In genomic region chr4:155233878-155234277, GRCm38 (mm10) we compare ENCODE assay signal across 8 mouse cellular contexts. TPM values are rescaled to one million over a fixed set of nuclear protein-coding genes. Genes with fewer than 3 reads are reported as not detected.
DNase-seq lines count a peak whose midpoint lies in the region; ATAC-seq and TF ChIP-seq lines count a peak whose summit lies in the region.

No protein-coding gene starts in this region.

- peak overlapping the region; percentile 38 for H3K9ac ChIP-seq in forebrain, embryonic 16.5 days (replicated peaks; ENCODE audit: low read depth, low read length)
- peak overlapping the region; percentile 51 for H3K9ac ChIP-seq in heart, postnatal 0 days (replicated peaks; ENCODE audit: low read depth, low read length)
- H3K9ac ChIP-seq in liver, embryonic 12.5 days = no peak overlapping the region
- H3K9ac ChIP-seq in neural tube, embryonic 14.5 days (replicated peaks; ENCODE audit: low read depth, low read length) = no peak overlapping the region

- H3K4me1 ChIP-seq in forebrain, embryonic 16.5 days (replicated peaks; ENCODE audit: control insufficient read depth, insufficient read depth, low read length) = peaks cover 34% of the 10 kb centered on the region
- H3K4me1 ChIP-seq in heart, postnatal 0 days (ENCODE audit: control insufficient read depth, insufficient read depth) = peaks cover 46% of the 10 kb centered on the region
- peaks cover 44% of the 10 kb centered on the region for H3K4me1 ChIP-seq in liver, embryonic 12.5 days
- peaks cover 27% of the 10 kb centered on the region for H3K4me1 ChIP-seq in neural tube, embryonic 14.5 days (ENCODE audit: control insufficient read depth, insufficient read depth, low read length)

- no peak overlapping the region for H3K4me3 ChIP-seq in forebrain, embryonic 16.5 days (replicated peaks; ENCODE audit: low read length)
- H3K4me3 ChIP-seq in heart, postnatal 0 days (ENCODE audit: low read depth, low read length) = no peak overlapping the region
- H3K4me3 ChIP-seq in liver, embryonic 12.5 days = no peak overlapping the region
- H3K4me3 ChIP-seq in neural tube, embryonic 14.5 days (ENCODE audit: low read depth, low read length) = no peak overlapping the region

- DNase-seq in MN1 (ENCODE audit: low spot score) = peak; percentile 86
- DNase-seq in cerebellum, adult 11-12 months = peak; percentile 87
- DNase-seq in heart, postnatal 0 days (ENCODE audit: low spot score) = peak; percentile 85
- peak; percentile 73 to 91 for DNase-seq in kidney, postnatal 25 days
- no peak for DNase-seq in spleen, postnatal 14 days (ENCODE audit: low spot score in 2 of 2)

- no peaks in the 10 kb centered on the region for H3K9me3 ChIP-seq in forebrain, embryonic 16.5 days (ENCODE audit: control insufficient read depth, low read length)
- H3K9me3 ChIP-seq in heart, postnatal 0 days (replicated peaks; ENCODE audit: control insufficient read depth, low read length) = no peaks in the 10 kb centered on the region
- no peaks in the 10 kb centered on the region for H3K9me3 ChIP-seq in liver, embryonic 12.5 days (replicated peaks)
- H3K9me3 ChIP-seq in neural tube, embryonic 14.5 days (ENCODE audit: control insufficient read depth, low read length) = no peaks in the 10 kb centered on the region

- 10% methylated on average over 10 of the region's 10 CpGs for WGBS in forebrain, embryonic 16.5 days
- 0% methylated on average over 10 of the region's 10 CpGs for WGBS in heart, postnatal 0 days
- WGBS in liver, embryonic 12.5 days (ENCODE audit: insufficient replicate concordance) = 36% methylated on average over 10 of the region's 10 CpGs
- WGBS in neural tube, embryonic 14.5 days = 14% methylated on average over 10 of the region's 10 CpGs

- H3K27ac ChIP-seq in forebrain, embryonic 16.5 days (ENCODE audit: low read length) = peak overlapping the region; percentile 98
- H3K27ac ChIP-seq in heart, postnatal 0 days (ENCODE audit: low read depth) = peak overlapping the region; percentile 99
- peak overlapping the region; percentile 83 for H3K27ac ChIP-seq in liver, embryonic 12.5 days
- H3K27ac ChIP-seq in neural tube, embryonic 14.5 days (ENCODE audit: low read depth, low read length) = peak overlapping the region; percentile 78; the same call in 1 of the 2 replicates

- H3K36me3 ChIP-seq in forebrain, embryonic 16.5 days (ENCODE audit: control insufficient read depth, insufficient read depth) = no peaks in the 10 kb centered on the region
- no peaks in the 10 kb centered on the region for H3K36me3 ChIP-seq in heart, postnatal 0 days (replicated peaks; ENCODE audit: control insufficient read depth, insufficient read depth, low read length)
- H3K36me3 ChIP-seq in liver, embryonic 12.5 days = no peaks in the 10 kb centered on the region
- H3K36me3 ChIP-seq in neural tube, embryonic 14.5 days (ENCODE audit: control insufficient read depth, insufficient read depth, low read length) = no peaks in the 10 kb centered on the region

- ATAC-seq in forebrain, embryonic 16.5 days = peak; percentile 49
- peak; percentile 34 for ATAC-seq in heart, postnatal 0 days (ENCODE audit: insufficient read depth, low read depth)
- no peak for ATAC-seq in liver, embryonic 12.5 days
- ATAC-seq in neural tube, embryonic 14.5 days (ENCODE audit: low read depth) = peak; percentile 25; the same call in 1 of the 2 replicates

- H3K27me3 ChIP-seq in forebrain, embryonic 16.5 days (replicated peaks; ENCODE audit: control insufficient read depth, insufficient read depth, low read length) = no peaks in the 10 kb centered on the region
- H3K27me3 ChIP-seq in heart, postnatal 0 days (ENCODE audit: control insufficient read depth, insufficient read depth, low read length) = no peaks in the 10 kb centered on the region
- H3K27me3 ChIP-seq in liver, embryonic 12.5 days (replicated peaks) = peaks cover 4% of the 10 kb centered on the region; the same call in 1 of the 2 replicates
- no peaks in the 10 kb centered on the region for H3K27me3 ChIP-seq in neural tube, embryonic 14.5 days (ENCODE audit: control insufficient read depth, insufficient read depth, low read length)

- peak; percentile 6; the same call in 1 of the 2 replicates for TF ChIP-seq CTCF in heart, postnatal 0 days (IDR thresholded peaks at IDR 0.05; ENCODE audit: low read depth)

- 0 out of 2 replicates have a peak, but pooled peaks have one; percentile 31 for TF ChIP-seq EP300 in heart, postnatal 0 days (IDR thresholded peaks at IDR 0.05; ENCODE audit: low read depth)

- H3K4me2 ChIP-seq in forebrain, embryonic 16.5 days (ENCODE audit: low read length) = no peak overlapping the region
- H3K4me2 ChIP-seq in heart, postnatal 0 days (ENCODE audit: low read depth, low read length) = peak overlapping the region; percentile 48
- H3K4me2 ChIP-seq in liver, embryonic 12.5 days = 0 out of 2 replicates have a peak overlapping the region, but pooled peaks have one; percentile 14
- H3K4me2 ChIP-seq in neural tube, embryonic 14.5 days (ENCODE audit: low read depth, low read length) = no peak overlapping the region

RNA-seq across cellular contexts. Expression of gene Ski, which starts 11.5 kb away (rescaled TPM):
- polyA plus RNA-seq in forebrain, embryonic 16.5 days (2015; fragmentation: Nextera tagmentation; extraction: Ambion mirVana) = 15.8 and 16.0 TPM in 2 replicates
- total RNA-seq in heart, postnatal 0 days (2014; rRNA removed; ENCODE audit: low replicate concordance) = 53.2 and 60.6 TPM in 2 replicates
- polyA plus RNA-seq in heart, postnatal 0 days (2015; fragmentation: Nextera tagmentation; extraction: Ambion mirVana) = 7.7 and 9.3 TPM in 2 replicates
- 3.5 and 3.8 TPM in 2 replicates for polyA plus RNA-seq in liver, embryonic 12.5 days (2016; fragmentation: Nextera tagmentation; extraction: Ambion mirVana)
- 16.8 and 17.7 TPM in 2 replicates for polyA plus RNA-seq in neural tube, embryonic 14.5 days (2014; fragmentation: Nextera tagmentation; extraction: Ambion mirVana)

RNA-seq across cellular contexts. Expression of gene Faap20, which starts 15.7 kb away (rescaled TPM):
- polyA plus RNA-seq in forebrain, embryonic 16.5 days (2015; fragmentation: Nextera tagmentation; extraction: Ambion mirVana) = 79.4 and 84.0 TPM in 2 replicates
- total RNA-seq in heart, postnatal 0 days (2014; rRNA removed; ENCODE audit: low replicate concordance) = 45.8 and 69.2 TPM in 2 replicates
- polyA plus RNA-seq in heart, postnatal 0 days (2015; fragmentation: Nextera tagmentation; extraction: Ambion mirVana) = 48.1 and 51.0 TPM in 2 replicates
- 25.8 and 31.2 TPM in 2 replicates for polyA plus RNA-seq in liver, embryonic 12.5 days (2016; fragmentation: Nextera tagmentation; extraction: Ambion mirVana)
- 70.8 and 71.5 TPM in 2 replicates for polyA plus RNA-seq in neural tube, embryonic 14.5 days (2014; fragmentation: Nextera tagmentation; extraction: Ambion mirVana)

Comparison
In these comparisons a context has a peak if more than half of its experiments do, and no peak if none do; other contexts are left out.
1. DNase-seq: peak in MN1 (single experiment), cerebellum, adult 11-12 months (single experiment), heart, postnatal 0 days (single experiment) and kidney, postnatal 25 days (2 of 2); none in spleen, postnatal 14 days (0 of 2).
2. H3K4me2 ChIP-seq: peak in heart, postnatal 0 days (single experiment) and liver, embryonic 12.5 days (single experiment); none in forebrain, embryonic 16.5 days (single experiment) and neural tube, embryonic 14.5 days (single experiment).
3. H3K9ac ChIP-seq: peak in forebrain, embryonic 16.5 days (single experiment) and heart, postnatal 0 days (single experiment); none in liver, embryonic 12.5 days (single experiment) and neural tube, embryonic 14.5 days (single experiment).
4. Peak in every context shown above with its lines, with median percentiles within 50 percentile points of each other: H3K27ac ChIP-seq.